Mouse (Mus musculus): ENCODE data around the gene Tmem86b. TPM values are rescaled to one million over a fixed set of nuclear protein-coding genes. Genes with fewer than 3 reads are reported as not detected.
A peak's percentile ranks its signal among the peaks of the same experiment; 100 is the strongest.

The Tmem86b gene
- polyA plus RNA-seq (2012; rRNA removed), result 83.0 and 86.5 TPM in 2 replicates

- Histone ChIP-seq H3K4me1 (ENCODE audit: control insufficient read depth, insufficient read depth, low read length) (peaks cover 3% of the 10 kb centered on the region; the same call in 1 of the 2 replicates), H3K27ac (ENCODE audit: insufficient read depth, low read depth, low read length) (no peak within 1 kb of the TSS), H3K27me3 (replicated peaks; ENCODE audit: control insufficient read depth, insufficient read depth, low read length) (no peaks in the 10 kb centered on the region), H3K36me3 (ENCODE audit: control insufficient read depth, insufficient read depth, low read length) (peaks cover 2% of the 10 kb centered on the region), H3K4me3 (ENCODE audit: insufficient read depth, low read depth, low read length) (no peak within 1 kb of the TSS)
- TF ChIP-seq POLR2A (IDR thresholded peaks at IDR 0.05; ENCODE audit: low read depth, low read length) (no peak), CTCF (conservative IDR thresholded peaks at IDR 0.05; ENCODE audit: insufficient read depth, insufficient read length, low read depth, low read length) (no peak)
- peak; percentile 89 for DNase-seq
- WGBS, result 61% methylated on average over 4 of the region's 4 CpGs
Observed at GRCm38 (mm10) chr7:4631031-4631430, at the start of gene Tmem86b. TSS of gene Tmem86b (minus strand) at chr7:4631422.

- no peak for DNase-seq
- peaks cover 3% of the 10 kb centered on the region; the same call in 1 of the 2 replicates for H3K4me1 ChIP-seq (ENCODE audit: control insufficient read depth, insufficient read depth, low read length)
- no peak overlapping the region for H3K27ac ChIP-seq (ENCODE audit: insufficient read depth, low read depth, low read length)
- no peaks in the 10 kb centered on the region for H3K27me3 ChIP-seq (replicated peaks; ENCODE audit: control insufficient read depth, insufficient read depth, low read length)
- H3K36me3 ChIP-seq (ENCODE audit: control insufficient read depth, insufficient read depth, low read length), result no peaks in the 10 kb centered on the region; the same call in 1 of the 2 replicates
- TF ChIP-seq CTCF (conservative IDR thresholded peaks at IDR 0.05; ENCODE audit: insufficient read depth, insufficient read length, low read depth, low read length) (no peak), POLR2A (IDR thresholded peaks at IDR 0.05; ENCODE audit: low read depth, low read length) (no peak)
- H3K4me3 ChIP-seq (ENCODE audit: insufficient read depth, low read depth, low read length), result no peak overlapping the region
- 93% methylated on average over 7 of the region's 7 CpGs for WGBS
Observed at GRCm38 (mm10) chr7:4675200-4675599, 44.0 kb upstream of the Tmem86b start.

GRCm38 (mm10) chr7:4674114-4674731, 43.0 kb upstream of the Tmem86b start:
- no peaks in the 10 kb centered on the region for H3K27me3 ChIP-seq (replicated peaks; ENCODE audit: control insufficient read depth, insufficient read depth, low read length)
- H3K4me1 ChIP-seq (ENCODE audit: control insufficient read depth, insufficient read depth, low read length), result peaks cover 3% of the 10 kb centered on the region; the same call in 1 of the 2 replicates
- no peaks in the 10 kb centered on the region; the same call in 1 of the 2 replicates for H3K36me3 ChIP-seq (ENCODE audit: control insufficient read depth, insufficient read depth, low read length)
- no peak overlapping the region for H3K4me3 ChIP-seq (ENCODE audit: insufficient read depth, low read depth, low read length)
- no peak for TF ChIP-seq POLR2A (IDR thresholded peaks at IDR 0.05; ENCODE audit: low read depth, low read length)
- TF ChIP-seq CTCF (conservative IDR thresholded peaks at IDR 0.05; ENCODE audit: insufficient read depth, insufficient read length, low read depth, low read length), result no peak
- WGBS, result 79% methylated on average over 12 of the region's 12 CpGs
- no peak overlapping the region for H3K27ac ChIP-seq (ENCODE audit: insufficient read depth, low read depth, low read length)
- DNase-seq, result no peak

- DNase-seq, result peak; percentile 60
- Histone ChIP-seq H3K27ac (ENCODE audit: insufficient read depth, low read depth, low read length) (peak overlapping the region; percentile 71), H3K36me3 (ENCODE audit: control insufficient read depth, insufficient read depth, low read length) (no peaks in the 10 kb centered on the region; the same call in none of the 2 replicates)
Observed at GRCm38 (mm10) chr7:4671956-4672355, 40.7 kb upstream of the Tmem86b start.

GRCm38 (mm10) chr7:4670655-4671255, 39.5 kb upstream of the Tmem86b start:
- Histone ChIP-seq H3K27ac (ENCODE audit: insufficient read depth, low read depth, low read length) (peak overlapping the region; percentile 26; the same call in 1 of the 2 replicates), H3K36me3 (ENCODE audit: control insufficient read depth, insufficient read depth, low read length) (no peaks in the 10 kb centered on the region; the same call in none of the 2 replicates), H3K27me3 (replicated peaks; ENCODE audit: control insufficient read depth, insufficient read depth, low read length) (no peaks in the 10 kb centered on the region), H3K4me1 (ENCODE audit: control insufficient read depth, insufficient read depth, low read length) (peaks cover 3% of the 10 kb centered on the region; the same call in 1 of the 2 replicates), H3K4me3 (ENCODE audit: insufficient read depth, low read depth, low read length) (no peak overlapping the region)
- TF ChIP-seq POLR2A (IDR thresholded peaks at IDR 0.05; ENCODE audit: low read depth, low read length) (no peak), CTCF (conservative IDR thresholded peaks at IDR 0.05; ENCODE audit: insufficient read depth, insufficient read length, low read depth, low read length) (no peak)
- no peak for DNase-seq
- WGBS, result 90% methylated on average over 8 of the region's 8 CpGs

More at GRCm38 (mm10) chr7:4671956-4672355, 40.7 kb upstream of the Tmem86b start:
- TF ChIP-seq POLR2A (IDR thresholded peaks at IDR 0.05; ENCODE audit: low read depth, low read length) (no peak), CTCF (conservative IDR thresholded peaks at IDR 0.05; ENCODE audit: insufficient read depth, insufficient read length, low read depth, low read length) (no peak)
- 49% methylated on average over 4 of the region's 4 CpGs for WGBS
- Histone ChIP-seq H3K4me3 (ENCODE audit: insufficient read depth, low read depth, low read length) (no peak overlapping the region), H3K27me3 (replicated peaks; ENCODE audit: control insufficient read depth, insufficient read depth, low read length) (no peaks in the 10 kb centered on the region), H3K4me1 (ENCODE audit: control insufficient read depth, insufficient read depth, low read length) (peaks cover 3% of the 10 kb centered on the region; the same call in 1 of the 2 replicates)

GRCm38 (mm10) chr7:4669156-4669555, 37.9 kb upstream of the Tmem86b start:
- Histone ChIP-seq H3K27ac (ENCODE audit: insufficient read depth, low read depth, low read length) (no peak overlapping the region), H3K4me3 (ENCODE audit: insufficient read depth, low read depth, low read length) (no peak overlapping the region), H3K4me1 (ENCODE audit: control insufficient read depth, insufficient read depth, low read length) (peaks cover 3% of the 10 kb centered on the region; the same call in 1 of the 2 replicates), H3K36me3 (ENCODE audit: control insufficient read depth, insufficient read depth, low read length) (no peaks in the 10 kb centered on the region; the same call in none of the 2 replicates), H3K27me3 (replicated peaks; ENCODE audit: control insufficient read depth, insufficient read depth, low read length) (no peaks in the 10 kb centered on the region)
- TF ChIP-seq POLR2A (IDR thresholded peaks at IDR 0.05; ENCODE audit: low read depth, low read length), result no peak
- TF ChIP-seq CTCF (conservative IDR thresholded peaks at IDR 0.05; ENCODE audit: insufficient read depth, insufficient read length, low read depth, low read length), result no peak
- DNase-seq, result no peak
- WGBS, result 93% methylated on average over 9 of the region's 9 CpGs

GRCm38 (mm10) chr7:4668506-4668905, 37.3 kb upstream of the Tmem86b start:
- DNase-seq, result no peak
- WGBS, result 97% methylated on average over 8 of the region's 8 CpGs
- TF ChIP-seq POLR2A (IDR thresholded peaks at IDR 0.05; ENCODE audit: low read depth, low read length) (no peak), CTCF (conservative IDR thresholded peaks at IDR 0.05; ENCODE audit: insufficient read depth, insufficient read length, low read depth, low read length) (no peak)
- Histone ChIP-seq H3K27me3 (replicated peaks; ENCODE audit: control insufficient read depth, insufficient read depth, low read length) (no peaks in the 10 kb centered on the region), H3K4me3 (ENCODE audit: insufficient read depth, low read depth, low read length) (no peak overlapping the region), H3K4me1 (ENCODE audit: control insufficient read depth, insufficient read depth, low read length) (peaks cover 3% of the 10 kb centered on the region; the same call in 1 of the 2 replicates), H3K27ac (ENCODE audit: insufficient read depth, low read depth, low read length) (no peak overlapping the region), H3K36me3 (ENCODE audit: control insufficient read depth, insufficient read depth, low read length) (no peaks in the 10 kb centered on the region; the same call in none of the 2 replicates)

Data from kidney, adult 2 months (tissue).